Mouse (Mus musculus) CD4-positive naive resting alpha-beta T cell, adult 76 days (primary cell): ENCODE results near the gene Ccser1. TPM values are rescaled to one million over a fixed set of nuclear protein-coding genes. Genes with fewer than 3 reads are reported as not detected.

ENCODE experiments used
- total RNA-seq: library from RNA; stranded (reverse); gene quantifications from one replicate; pipeline ENCODE4 v1.2.4, GENCODE M21; 2023

Gene Ccser1
- 1.6 TPM for total RNA-seq

GRCm38 (mm10) chr6:61179949-61180755 is at the start of gene Ccser1:
TSS of gene Ccser1 (plus strand) at chr6:61180324.

